Mouse (Mus musculus) urinary bladder, postnatal 10 days (tissue): ENCODE measurements around the gene Scoc.

Experiments used
- DNase-seq: peaks from one replicate; pipeline ENCODE4 v3.0.0; 2022; ENCODE audit warnings: low spot score

Gene Scoc

DNA sequence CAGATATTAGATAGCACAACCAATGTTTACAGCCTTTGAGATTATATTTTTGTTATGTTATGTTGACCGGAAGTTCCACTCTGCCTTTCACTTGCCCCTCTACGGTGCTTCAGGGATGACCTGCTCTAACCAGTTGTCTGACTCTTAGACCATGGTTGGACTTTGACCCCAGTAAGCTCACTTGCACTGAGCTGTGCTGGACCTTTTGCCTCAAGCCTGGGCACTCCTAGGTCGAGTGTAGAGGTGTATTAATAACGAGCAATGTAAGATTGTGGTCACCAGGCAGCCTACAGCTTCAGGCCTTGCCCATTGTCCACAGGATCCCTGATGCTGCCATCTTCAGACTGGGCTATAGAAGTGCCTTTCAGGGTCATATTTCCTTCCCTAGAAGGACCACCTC lies 60.5 kb downstream of the Scoc start:
- no peak for DNase-seq

GRCm38 (mm10) chr8:83396680-83397079 lies 61.5 kb downstream of the Scoc start:
- DNase-seq = no peak

DNA sequence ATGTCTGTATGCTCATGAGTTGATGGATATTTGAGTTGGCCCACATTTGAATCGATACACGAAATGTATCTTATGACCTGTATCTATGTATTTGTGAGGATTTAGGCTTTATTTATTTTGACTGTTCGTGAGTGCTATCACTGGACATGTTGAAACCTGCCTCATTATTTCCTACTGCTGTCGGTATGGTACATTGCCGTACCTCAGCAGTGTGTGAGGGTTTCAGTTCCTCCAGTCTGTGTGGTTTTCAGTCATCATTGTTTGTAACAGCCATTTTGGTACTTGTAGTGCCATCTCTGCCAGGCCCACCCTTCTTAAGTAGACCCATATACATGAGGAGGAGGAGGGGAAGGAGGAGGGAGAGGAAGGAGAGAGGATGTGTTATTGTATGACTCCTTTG lies 63.9 kb downstream of the Scoc start:
- DNase-seq = no peak

DNA sequence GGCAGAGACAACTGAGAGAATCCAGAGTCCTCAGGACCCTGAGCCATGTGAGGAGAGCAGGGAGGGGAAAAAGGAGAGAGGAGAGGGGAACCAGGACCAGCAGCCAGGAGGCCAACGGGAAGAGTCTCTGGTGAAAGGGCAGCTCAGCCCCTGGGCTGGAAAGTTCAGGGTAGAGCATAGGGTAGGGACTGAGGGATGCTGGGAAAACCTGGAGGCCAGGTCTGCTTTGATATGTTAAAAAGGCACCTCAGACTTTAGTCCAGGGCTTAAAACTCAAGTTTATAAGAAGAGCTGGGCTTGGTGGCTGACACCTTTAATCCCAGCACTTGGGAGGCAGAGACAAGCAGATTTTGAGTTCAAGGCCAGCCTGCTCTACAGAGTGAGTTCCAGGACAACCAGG lies 65.7 kb downstream of the Scoc start:
- DNase-seq = no peak

DNA sequence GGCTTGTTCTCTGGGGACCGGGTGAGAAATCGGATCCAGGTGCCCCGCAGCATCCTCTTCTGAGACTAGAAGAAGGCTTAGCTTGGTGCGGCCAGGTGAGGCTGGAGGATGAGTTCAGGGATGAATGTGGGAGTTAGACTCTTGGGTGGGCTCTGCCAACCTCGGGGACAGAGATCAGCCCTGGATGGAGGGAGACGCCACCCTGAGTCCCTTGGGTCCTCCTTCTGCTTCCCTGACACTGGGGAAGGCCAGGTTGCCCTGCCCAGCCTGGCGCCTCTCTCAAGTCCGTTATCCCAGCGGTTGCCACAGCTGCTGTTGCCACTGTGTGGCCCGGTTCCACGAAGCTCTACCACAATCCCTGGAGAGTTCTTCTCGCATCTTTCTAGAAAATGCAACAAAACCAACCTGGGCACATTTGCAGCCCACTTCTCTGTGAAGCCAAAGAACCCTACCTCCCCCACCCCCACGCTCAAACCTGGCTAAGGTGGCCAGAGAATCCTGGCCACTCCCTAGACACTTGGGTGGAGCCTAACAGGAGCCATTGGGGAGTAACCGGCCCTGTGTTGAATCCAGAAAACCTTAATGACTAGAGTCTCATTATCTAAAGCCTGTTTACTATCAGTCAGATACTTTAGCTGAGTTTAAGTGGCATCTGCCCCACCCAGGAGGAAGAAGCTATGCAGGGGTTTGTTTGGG lies 68.0 kb downstream of the Scoc start:
- no peak for DNase-seq

DNA sequence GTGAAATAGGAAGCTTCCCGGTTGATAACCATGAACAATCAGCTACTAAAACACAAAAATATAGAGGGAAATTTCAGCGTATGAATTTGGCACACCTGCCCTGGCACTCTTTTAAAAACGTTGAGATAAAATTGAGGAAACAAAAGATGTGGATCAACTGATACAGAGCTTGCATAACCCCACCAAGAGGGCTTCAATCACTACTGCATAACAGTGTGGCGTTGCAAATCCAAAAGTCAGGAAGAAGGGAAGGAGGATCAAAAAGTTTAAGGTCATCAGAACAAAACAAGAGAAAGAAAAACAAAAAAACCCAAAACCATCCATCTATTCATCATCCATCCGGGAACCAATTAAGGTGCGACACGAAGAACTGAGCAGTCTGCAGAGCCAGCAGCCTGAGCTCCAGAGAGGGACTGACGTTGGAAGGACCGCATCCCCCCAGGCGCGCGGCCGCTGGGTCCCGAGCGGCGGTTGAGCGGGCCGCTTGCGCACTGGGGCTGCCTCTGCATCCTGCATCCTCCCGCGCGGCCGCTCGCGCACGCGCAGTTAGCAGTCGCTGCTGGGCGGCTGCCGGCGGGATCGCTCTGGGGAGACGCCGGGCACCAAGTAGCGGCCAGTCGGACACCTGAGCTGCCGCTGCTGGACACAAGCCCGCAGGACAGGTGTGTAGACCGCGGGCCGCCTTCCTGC lies 68.7 kb downstream of the Scoc start, which contains the start of gene Clgn:
Clgn (plus strand) TSS at position 552 of the 690 bp plus-strand sequence.
- DNase-seq = no peak

DNA sequence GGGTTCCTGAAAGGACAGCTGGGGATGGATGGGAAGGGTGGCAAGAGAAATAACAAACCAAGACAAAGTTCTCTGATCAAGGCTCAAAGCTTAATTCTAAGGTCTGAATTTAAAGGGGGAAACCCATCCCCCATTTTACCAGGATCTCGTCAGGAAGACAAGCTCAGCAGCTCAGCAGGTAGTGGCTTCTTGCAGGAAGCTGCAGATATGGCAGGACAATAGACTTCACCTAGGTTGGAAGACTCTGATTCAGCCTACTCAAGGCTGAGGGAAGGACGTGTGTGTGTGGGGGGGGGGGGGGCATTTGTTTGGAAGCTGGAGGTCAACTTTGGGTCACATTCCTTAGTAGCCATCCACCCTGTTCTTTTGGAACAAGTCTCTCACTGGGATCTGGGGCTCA lies 75.3 kb downstream of the Scoc start:
- DNase-seq = no peak

- DNase-seq = no peak
Observed at GRCm38 (mm10) chr8:83381016-83381415, 77.2 kb downstream of the Scoc start.

DNA sequence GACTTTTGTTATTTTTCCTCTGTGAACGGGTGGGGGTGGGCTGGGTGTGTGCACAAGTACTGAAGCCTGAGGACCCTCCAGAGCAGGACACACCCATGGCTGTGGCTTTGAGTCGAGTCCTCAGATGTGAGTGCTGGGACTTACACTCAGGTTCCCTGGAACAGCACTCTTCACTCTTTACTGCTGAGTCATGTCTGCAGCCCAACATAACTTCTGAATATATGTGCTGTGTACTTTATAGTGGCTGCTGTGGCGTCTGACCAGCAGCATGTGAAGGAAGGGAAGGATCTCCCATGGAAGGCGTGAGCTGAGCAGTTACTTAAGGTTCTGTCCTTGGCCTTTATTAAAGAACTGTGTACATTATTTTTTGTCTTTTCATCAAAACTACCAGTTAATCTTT lies 78.0 kb downstream of the Scoc start:
- DNase-seq = no peak
